Mouse (Mus musculus) right cerebral cortex, postnatal 14 days (tissue): ENCODE data around the gene Fzd7.

Source experiments
- DNase-seq: peaks from one replicate; pipeline ENCODE4 v3.0.0; 2022

Gene Fzd7

GRCm38 (mm10) chr1:59472368-59473180 lies 9.7 kb upstream of the Fzd7 start:
- DNase-seq, result no peak

GRCm38 (mm10) chr1:59473181-59473555 lies 9.1 kb upstream of the Fzd7 start:
- no peak for DNase-seq

- DNase-seq, result no peak
Observed at GRCm38 (mm10) chr1:59475618-59476017, 6.6 kb upstream of the Fzd7 start.

- DNase-seq, result no peak
Observed at GRCm38 (mm10) chr1:59478911-59479310, 3.3 kb upstream of the Fzd7 start.

- no peak for DNase-seq
Observed at GRCm38 (mm10) chr1:59480821-59481455, 1.3 kb upstream of the Fzd7 start.

- peak; percentile 81 for DNase-seq
Observed at GRCm38 (mm10) chr1:59481456-59482291, 550 bp upstream of the Fzd7 start.

GRCm38 (mm10) chr1:59482696-59483520 lies 684 bp downstream of the Fzd7 start:
- peak; percentile 26 for DNase-seq

- DNase-seq, result peak; percentile 79
Observed at GRCm38 (mm10) chr1:59483521-59484245, 1.5 kb downstream of the Fzd7 start.

- DNase-seq, result no peak
Observed at GRCm38 (mm10) chr1:59484314-59484713, 2.1 kb downstream of the Fzd7 start.

GRCm38 (mm10) chr1:59484791-59485785 lies 2.9 kb downstream of the Fzd7 start:
- DNase-seq, result no peak

- DNase-seq, result no peak
Observed at GRCm38 (mm10) chr1:59485803-59486202, 3.6 kb downstream of the Fzd7 start.

- no peak for DNase-seq
Observed at GRCm38 (mm10) chr1:59487651-59488051, 5.4 kb downstream of the Fzd7 start.

GRCm38 (mm10) chr1:59488481-59488880 lies 6.3 kb downstream of the Fzd7 start:
- no peak for DNase-seq

GRCm38 (mm10) chr1:59488991-59489390 lies 6.8 kb downstream of the Fzd7 start:
- DNase-seq, result no peak

GRCm38 (mm10) chr1:59491517-59491916 lies 9.3 kb downstream of the Fzd7 start:
- no peak for DNase-seq

GRCm38 (mm10) chr1:59492432-59492831 lies 10.2 kb downstream of the Fzd7 start:
- DNase-seq, result no peak

GRCm38 (mm10) chr1:59495970-59496369 lies 13.7 kb downstream of the Fzd7 start:
- no peak for DNase-seq

- no peak for DNase-seq
Observed at GRCm38 (mm10) chr1:59497741-59498613, 15.8 kb downstream of the Fzd7 start.

GRCm38 (mm10) chr1:59499327-59499726 lies 17.1 kb downstream of the Fzd7 start:
- no peak for DNase-seq

- DNase-seq, result no peak
Observed at GRCm38 (mm10) chr1:59502355-59502754, 20.1 kb downstream of the Fzd7 start.
